Mouse (Mus musculus) intestine, postnatal 0 days (tissue): ENCODE measurements around the gene Cemip2. TPM values are rescaled to one million over a fixed set of nuclear protein-coding genes. Genes with fewer than 3 reads are reported as not detected.
A peak's percentile ranks its signal among the peaks of the same experiment; 100 is the strongest.

Source experiments
- ATAC-seq: fragments of 200-750 bp; cut with Nextera tagmentation; 2 replicates; pipeline ENCODE4 v1.8.0; 2017; ENCODE audit warnings: mild to moderate bottlenecking, moderate TSS enrichment, moderate library complexity
- H3K27ac ChIP-seq: fragments of 300-500 bp; sonication (generic); 2 replicates; pipeline ENCODE4 v1.5.1; 2014; ENCODE audit warnings: mild to moderate bottlenecking, low read depth, low read length, moderate library complexity
- H3K27me3 ChIP-seq: fragments of 300-500 bp; sonication (generic); replicated peaks from 2 replicates; pipeline ENCODE4 v1.6.1; 2014; ENCODE audit warnings: low read length, mixed read lengths; ENCODE audit not compliant: control insufficient read depth, insufficient read depth
- H3K36me3 ChIP-seq: fragments of 300-500 bp; sonication (generic); 2 replicates; pipeline ENCODE4 v1.6.1; 2014; ENCODE audit warnings: mild to moderate bottlenecking, moderate library complexity; ENCODE audit not compliant: control insufficient read depth, insufficient read depth
- H3K4me1 ChIP-seq: fragments of 300-500 bp; sonication (generic); replicated peaks from 2 replicates; pipeline ENCODE4 v1.6.1; 2014; ENCODE audit warnings: antibody characterized with exemption, low read length, mixed read lengths; ENCODE audit not compliant: control insufficient read depth, insufficient read depth
- H3K4me2 ChIP-seq: fragments of 300-500 bp; sonication (generic); replicated peaks from 2 replicates; pipeline ENCODE4 v1.6.1; 2014; ENCODE audit warnings: low read depth, mild to moderate bottlenecking, moderate library complexity
- H3K4me3 ChIP-seq: fragments of 300-500 bp; sonication (generic); 2 replicates; pipeline ENCODE4 v1.5.1; 2014; ENCODE audit warnings: low read depth, low read length
- H3K9ac ChIP-seq: fragments of 300-500 bp; sonication (generic); 2 replicates; pipeline ENCODE4 v1.6.1; 2014; ENCODE audit warnings: mild to moderate bottlenecking, low read depth, low read length
- H3K9me3 ChIP-seq: fragments of 300-500 bp; sonication (generic); 2 replicates; pipeline ENCODE4 v1.6.1; 2016; ENCODE audit warnings: mixed run types; ENCODE audit not compliant: control insufficient read depth
- CTCF ChIP-seq: sonication (generic); IDR thresholded peaks from 2 replicates; pipeline ENCODE4 v1.5.1; 2016; ENCODE audit warnings: low read depth, mild to moderate bottlenecking, control low read depth, antibody characterized with exemption, moderate library complexity
- WGBS: fragments of 180-500 bp; shearing (Covaris S2); extraction: QIAGEN DNeasy Blood & Tissue Kit; methylation state at CpG from one replicate; pipeline ENCODE4 v1.1.7; 2014; 5-methylcytosine and 5-hydroxymethylcytosine counted together
- polyA plus RNA-seq: library from polyadenylated mRNA; unstranded; fragments of >200 nt; fragmentation: Nextera tagmentation; extraction: Ambion mirVana; gene quantifications from 2 replicates; pipeline ENCODE4 v1.2.1, GENCODE M21; 2015

The Cemip2 gene
- 3.3 and 4.1 TPM in 2 replicates for polyA plus RNA-seq

DNA sequence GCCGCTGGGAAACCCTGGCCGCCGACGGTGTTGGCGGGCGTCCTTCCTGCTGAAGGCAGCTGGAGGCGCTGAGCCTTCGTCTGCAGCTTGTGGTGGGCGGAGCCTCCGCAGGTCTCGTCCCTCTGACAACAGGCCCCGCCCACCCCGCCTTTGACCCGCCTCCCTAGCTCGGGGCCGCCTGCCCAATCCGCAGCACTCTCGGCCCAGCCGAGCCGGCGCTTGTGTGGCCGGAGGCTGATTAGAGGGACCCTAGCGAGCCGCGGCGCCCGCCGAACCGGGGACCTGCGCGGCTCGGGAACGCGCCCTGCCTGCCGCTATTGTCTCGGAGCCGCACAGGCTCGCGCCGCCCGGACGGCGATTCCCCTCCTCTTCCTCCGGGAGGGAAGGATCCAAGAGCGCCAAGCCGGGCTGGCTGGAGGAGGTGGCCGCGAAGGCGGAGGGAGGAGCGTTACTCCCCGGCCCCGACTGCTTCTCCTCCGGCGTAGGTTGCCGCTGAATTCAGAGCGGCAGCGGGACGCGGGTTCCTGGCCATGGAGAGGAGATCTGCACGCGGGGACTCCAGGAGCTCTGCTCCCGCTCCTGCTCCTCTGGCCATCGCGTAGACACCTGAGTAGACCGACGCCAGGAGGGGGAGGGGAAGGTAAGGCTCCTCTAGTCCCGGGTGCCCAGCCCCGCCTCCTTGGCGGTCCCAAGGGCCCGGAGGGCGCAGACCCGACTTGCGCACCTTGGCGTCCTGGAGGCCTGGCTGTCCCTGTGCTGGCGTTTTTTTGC lies at the start of gene Cemip2:
TSS of gene Cemip2 (plus strand) at position 196 of the 771 bp plus-strand sequence.
- Histone ChIP-seq H3K27me3 (no peaks in the 10 kb centered on the region), H3K4me3 (peak within 1 kb of the TSS; percentile 89), H3K4me1 (no peaks in the 10 kb centered on the region; the same call in 1 of the 2 replicates), H3K9ac (peak within 1 kb of the TSS; percentile 78), H3K36me3 (no peaks in the 10 kb centered on the region), H3K4me2 (peak within 1 kb of the TSS; percentile 94), H3K9me3 (no peaks in the 10 kb centered on the region), H3K27ac (peak within 1 kb of the TSS; percentile 90)
- under 1% methylated on average over 69 of the region's 75 CpGs for WGBS
- peak; percentile 94 for ATAC-seq
- peak; percentile 82 for TF ChIP-seq CTCF

- no peak overlapping the region for H3K4me3 ChIP-seq
- H3K9me3 ChIP-seq = no peaks in the 10 kb centered on the region
- H3K27ac ChIP-seq = no peak overlapping the region
- H3K27me3 ChIP-seq = no peaks in the 10 kb centered on the region
- H3K36me3 ChIP-seq = no peaks in the 10 kb centered on the region
- no peaks in the 10 kb centered on the region for H3K4me1 ChIP-seq
- 94% methylated on average over 6 of the region's 6 CpGs for WGBS
- no peak overlapping the region for H3K9ac ChIP-seq
- H3K4me2 ChIP-seq = no peak overlapping the region
- no peak for ATAC-seq
- TF ChIP-seq CTCF = no peak
Measured at GRCm38 (mm10) chr19:21728342-21728741, 49.8 kb upstream of the Cemip2 start.

GRCm38 (mm10) chr19:21731887-21732286 lies 46.3 kb upstream of the Cemip2 start:
- H3K9me3 ChIP-seq = no peaks in the 10 kb centered on the region
- H3K4me3 ChIP-seq = no peak overlapping the region
- no peaks in the 10 kb centered on the region for H3K27me3 ChIP-seq
- H3K36me3 ChIP-seq = no peaks in the 10 kb centered on the region
- H3K27ac ChIP-seq = no peak overlapping the region
- H3K4me1 ChIP-seq = no peaks in the 10 kb centered on the region
- no peak for TF ChIP-seq CTCF
- no peak overlapping the region for H3K4me2 ChIP-seq
- H3K9ac ChIP-seq = no peak overlapping the region
- no peak for ATAC-seq
- WGBS = 78% methylated on average over 5 of the region's 5 CpGs

- 98% methylated on average over 2 of the region's 2 CpGs for WGBS
- Histone ChIP-seq H3K4me1 (no peaks in the 10 kb centered on the region; the same call in 1 of the 2 replicates), H3K36me3 (no peaks in the 10 kb centered on the region), H3K27ac (no peak overlapping the region), H3K4me3 (no peak overlapping the region), H3K27me3 (no peaks in the 10 kb centered on the region), H3K9me3 (no peaks in the 10 kb centered on the region), H3K9ac (no peak overlapping the region), H3K4me2 (no peak overlapping the region)
- ATAC-seq = no peak
- no peak for TF ChIP-seq CTCF
Measured at GRCm38 (mm10) chr19:21733176-21733575, 45.0 kb upstream of the Cemip2 start.

GRCm38 (mm10) chr19:21734112-21734511 lies 44.0 kb upstream of the Cemip2 start:
- Histone ChIP-seq H3K4me2 (no peak overlapping the region), H3K36me3 (no peaks in the 10 kb centered on the region), H3K9ac (no peak overlapping the region), H3K27me3 (no peaks in the 10 kb centered on the region), H3K27ac (no peak overlapping the region), H3K4me1 (no peaks in the 10 kb centered on the region; the same call in 1 of the 2 replicates), H3K4me3 (no peak overlapping the region), H3K9me3 (no peaks in the 10 kb centered on the region)
- TF ChIP-seq CTCF = peak; percentile 69
- WGBS = 39% methylated on average over 5 of the region's 5 CpGs
- ATAC-seq = no peak

GRCm38 (mm10) chr19:21737446-21737845 lies 40.7 kb upstream of the Cemip2 start:
- no peak for TF ChIP-seq CTCF
- WGBS = 38% methylated on average over 18 of the region's 18 CpGs
- no peak for ATAC-seq
- Histone ChIP-seq H3K4me3 (no peak overlapping the region), H3K9me3 (no peaks in the 10 kb centered on the region), H3K9ac (no peak overlapping the region), H3K4me1 (no peaks in the 10 kb centered on the region; the same call in 1 of the 2 replicates), H3K36me3 (no peaks in the 10 kb centered on the region), H3K27me3 (no peaks in the 10 kb centered on the region), H3K4me2 (peak overlapping the region; percentile 41; the same call in 1 of the 2 replicates), H3K27ac (no peak overlapping the region; the same call in 1 of the 2 replicates)
